Mouse (Mus musculus) cerebral cortex, adult 2 months (tissue): ENCODE results near the gene Ntrk3.

Experiments
- WGBS: fragments of 180-500 bp; shearing (Covaris S2); methylation state at CpG from one replicate; pipeline ENCODE4 v1.1.7; 2018; 5-methylcytosine and 5-hydroxymethylcytosine counted together

Ntrk3 gene

GRCm38 (mm10) chr7:78347464-78347863, 390.3 kb downstream of the Ntrk3 start:
- WGBS = 73% methylated on average over 5 of the region's 5 CpGs

DNA sequence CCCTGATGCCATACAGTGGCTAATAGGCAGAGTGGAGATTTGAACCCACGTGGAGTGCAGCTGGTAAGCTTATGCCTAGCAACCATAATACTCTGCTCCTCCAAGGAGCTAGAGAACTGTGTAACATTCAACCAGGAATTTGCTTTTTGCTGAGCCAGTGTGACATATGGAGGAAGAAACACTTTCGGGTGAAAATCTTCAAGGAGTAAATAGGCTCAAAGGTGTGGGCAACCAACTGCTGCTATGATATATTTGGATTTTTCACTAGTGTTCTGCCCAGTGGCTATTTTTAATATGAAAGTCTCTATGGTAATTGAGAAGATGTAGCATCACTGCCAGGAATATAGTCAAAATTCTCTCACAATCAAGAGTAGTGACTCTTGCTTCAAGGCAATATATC, 409.5 kb downstream of the Ntrk3 start:
- WGBS = 49% methylated on average over 2 of the region's 2 CpGs

GRCm38 (mm10) chr7:78326185-78326584, 411.6 kb downstream of the Ntrk3 start:
- WGBS = 63% methylated on average over 3 of the region's 3 CpGs

DNA sequence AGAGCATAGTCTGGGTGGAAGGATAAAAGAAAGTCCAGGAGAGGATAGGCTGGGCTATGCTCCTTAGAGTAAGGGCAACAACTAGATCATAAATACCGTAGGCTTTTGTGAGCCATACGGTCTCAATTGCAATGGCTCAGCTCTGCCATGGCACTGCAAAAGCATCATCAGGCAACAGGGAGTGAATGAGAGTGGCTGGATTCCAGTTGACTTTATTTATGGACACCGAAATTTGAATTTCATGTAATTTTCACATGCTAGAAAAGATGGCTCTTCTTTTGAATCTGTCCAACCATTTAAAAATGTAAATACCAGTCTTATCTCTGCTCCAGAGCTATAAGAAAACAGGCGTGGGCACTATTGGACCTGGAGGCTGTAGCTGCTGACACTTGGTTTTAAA, 419.2 kb downstream of the Ntrk3 start:
- WGBS = 47% methylated on average over 4 of the region's 4 CpGs

- 43% methylated on average over 1 of the region's 1 CpGs for WGBS
Measured at GRCm38 (mm10) chr7:78305770-78306169, 432.0 kb downstream of the Ntrk3 start.

GRCm38 (mm10) chr7:78305029-78305428, 432.8 kb downstream of the Ntrk3 start:
- 70% methylated on average over 1 of the region's 1 CpGs for WGBS

GRCm38 (mm10) chr7:78297290-78297689, 440.5 kb downstream of the Ntrk3 start:
- 53% methylated on average over 5 of the region's 5 CpGs for WGBS

- WGBS = 63% methylated on average over 3 of the region's 3 CpGs
Measured at GRCm38 (mm10) chr7:78294322-78294721, 443.5 kb downstream of the Ntrk3 start.

DNA sequence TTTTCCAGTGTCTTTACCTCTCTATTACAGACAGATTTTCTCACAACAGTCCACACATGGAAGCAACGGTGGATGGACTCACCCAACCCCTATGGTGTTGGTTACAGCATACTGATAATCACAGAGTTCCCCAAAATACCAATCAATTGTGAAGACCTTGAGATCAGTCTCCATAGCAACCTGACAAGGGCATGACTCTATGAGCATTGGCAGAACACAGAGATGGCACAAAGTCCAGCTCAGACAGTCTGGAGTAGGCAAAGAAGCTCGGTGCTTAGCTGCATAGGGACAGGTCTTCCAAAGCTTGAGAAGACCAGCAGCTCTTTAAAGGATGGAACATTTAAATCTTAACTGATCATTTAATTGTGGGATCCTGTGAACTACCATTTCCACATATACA, 447.6 kb downstream of the Ntrk3 start:
- WGBS = 64% methylated on average over 2 of the region's 2 CpGs

- WGBS = 79% methylated on average over 2 of the region's 2 CpGs
Measured at GRCm38 (mm10) chr7:78286516-78287238, 451.1 kb downstream of the Ntrk3 start.

GRCm38 (mm10) chr7:78269506-78270250, 468.1 kb downstream of the Ntrk3 start:
- WGBS = 59% methylated on average over 3 of the region's 3 CpGs

DNA sequence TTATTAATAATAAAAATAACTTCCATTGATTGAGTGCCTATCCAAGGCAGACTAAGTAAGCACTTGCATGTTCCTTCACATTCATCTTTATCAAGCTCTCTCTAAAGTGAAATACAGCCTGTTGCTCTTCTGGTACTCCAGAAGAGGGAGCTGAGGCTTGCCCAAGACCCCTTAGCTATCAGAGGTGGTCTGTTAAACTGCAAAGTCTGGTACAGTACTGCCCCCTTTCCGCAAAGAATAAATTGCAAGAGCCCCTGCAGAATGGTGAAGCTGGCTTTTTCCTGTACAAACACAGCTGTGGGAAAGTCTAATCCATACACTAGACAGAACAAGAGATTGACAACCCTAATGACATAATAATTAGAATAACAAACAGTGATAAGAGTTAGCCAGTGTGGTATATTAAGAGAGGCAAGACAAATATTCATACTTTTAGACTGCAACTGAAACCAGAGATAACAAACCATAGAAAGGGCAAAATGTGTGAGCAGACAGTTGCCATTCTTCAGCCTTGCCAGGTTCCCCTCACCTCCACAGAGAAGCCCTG, 470.3 kb downstream of the Ntrk3 start:
- WGBS = 42% methylated on average over 1 of the region's 1 CpGs

DNA sequence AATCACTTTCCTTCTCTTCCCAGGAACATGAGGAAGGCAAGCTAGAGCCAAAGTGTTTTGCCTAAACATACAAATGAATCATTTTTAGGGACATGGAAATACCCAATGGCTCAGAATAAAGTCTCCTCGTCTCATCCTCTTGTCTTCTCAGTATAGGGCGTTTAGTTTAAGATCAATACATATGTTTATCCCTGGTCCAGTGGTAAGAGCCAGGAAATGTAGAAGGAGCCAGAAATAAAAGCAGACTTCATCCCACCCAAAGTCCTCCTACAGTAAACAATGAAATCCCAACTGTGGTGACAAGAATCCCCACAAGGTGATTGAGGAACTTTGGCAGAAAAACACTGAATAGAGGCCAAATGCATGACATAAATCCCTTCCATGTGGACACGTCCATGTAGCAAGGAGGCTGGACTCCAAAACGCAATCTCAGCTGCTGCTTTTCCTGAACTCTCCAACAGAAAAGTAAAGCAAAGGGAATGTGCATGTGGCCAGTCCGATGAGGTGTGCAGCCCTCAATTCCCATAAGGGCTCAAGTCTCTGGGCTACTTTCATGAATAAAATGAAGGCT, 473.3 kb downstream of the Ntrk3 start:
- 46% methylated on average over 5 of the region's 5 CpGs for WGBS

- 67% methylated on average over 8 of the region's 8 CpGs for WGBS
Measured at GRCm38 (mm10) chr7:78261420-78262125, 476.2 kb downstream of the Ntrk3 start.

- WGBS = 54% methylated on average over 4 of the region's 4 CpGs
Measured at GRCm38 (mm10) chr7:78258151-78258550, 479.7 kb downstream of the Ntrk3 start.

DNA sequence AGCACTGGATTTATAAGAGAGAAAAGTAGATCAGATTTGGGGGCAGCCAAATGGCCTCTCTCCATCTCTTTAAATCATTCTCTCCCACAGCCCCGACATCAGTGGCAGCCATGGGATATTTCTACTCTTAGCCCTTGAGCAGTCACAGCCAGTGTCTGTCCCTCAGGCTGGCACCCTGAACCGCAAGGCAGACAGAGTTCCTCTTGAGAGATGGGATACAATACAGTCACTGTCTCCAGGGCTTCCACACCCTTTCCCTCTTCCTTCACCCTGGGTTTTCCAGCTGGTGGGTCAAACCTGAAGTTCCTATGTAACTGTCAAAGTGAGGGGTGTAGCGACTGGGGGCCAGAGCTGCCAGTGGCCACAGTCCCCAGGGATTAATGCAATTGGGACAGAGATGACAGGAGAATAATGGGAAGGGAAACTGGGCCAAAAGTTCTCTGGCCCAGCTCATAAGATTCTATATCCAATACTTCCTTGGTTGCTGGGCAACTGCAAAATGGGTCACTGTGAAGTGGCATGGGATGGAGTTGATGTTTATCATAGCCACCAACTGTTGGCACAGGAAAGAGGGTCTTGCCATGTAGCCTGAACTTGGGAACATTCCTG, 483.9 kb downstream of the Ntrk3 start:
- WGBS = 56% methylated on average over 3 of the region's 3 CpGs

- 71% methylated on average over 5 of the region's 5 CpGs for WGBS
Measured at GRCm38 (mm10) chr7:78248119-78248642, 489.6 kb downstream of the Ntrk3 start.

- WGBS = 32% methylated on average over 2 of the region's 2 CpGs
Measured at GRCm38 (mm10) chr7:78239012-78239411, 498.8 kb downstream of the Ntrk3 start.

DNA sequence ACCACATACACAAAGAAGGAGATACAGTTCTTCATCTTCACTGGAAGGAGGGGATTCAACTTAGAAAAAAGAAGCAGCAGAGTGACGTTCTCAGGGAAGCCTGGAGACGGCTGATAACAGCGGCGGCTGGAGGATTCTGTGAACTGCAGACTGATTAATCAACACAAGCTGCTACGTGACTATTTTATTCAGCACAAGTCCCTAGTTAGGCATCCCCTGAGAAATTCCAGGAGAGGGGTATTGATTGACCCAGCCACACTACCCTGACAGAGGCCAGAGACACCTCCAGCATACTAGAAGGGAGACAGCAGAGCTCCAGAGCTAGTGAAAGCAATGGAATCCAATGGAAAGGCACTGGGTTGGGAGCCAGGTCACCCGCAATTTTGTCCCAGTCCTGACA, 516.1 kb downstream of the Ntrk3 start:
- 73% methylated on average over 6 of the region's 6 CpGs for WGBS

DNA sequence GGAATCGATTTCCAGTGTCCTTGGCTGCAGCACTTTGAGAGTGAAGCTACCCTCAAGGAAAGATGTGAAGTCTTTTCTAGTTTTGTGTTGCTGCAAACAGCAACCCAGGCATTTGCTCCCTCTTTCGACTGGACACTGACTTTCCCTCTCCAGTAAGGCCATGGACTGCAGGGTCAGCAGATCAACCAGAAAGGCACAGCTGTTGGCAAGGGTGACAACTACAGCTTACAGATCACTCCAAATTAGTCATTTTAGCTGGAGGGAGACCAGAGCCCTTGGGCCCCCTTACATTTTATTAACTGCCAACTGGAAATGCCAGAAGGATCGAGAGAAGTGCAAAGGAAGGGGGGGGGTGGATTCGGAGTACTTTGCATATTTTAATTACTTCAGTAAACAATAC, 516.9 kb downstream of the Ntrk3 start:
- 45% methylated on average over 4 of the region's 4 CpGs for WGBS

DNA sequence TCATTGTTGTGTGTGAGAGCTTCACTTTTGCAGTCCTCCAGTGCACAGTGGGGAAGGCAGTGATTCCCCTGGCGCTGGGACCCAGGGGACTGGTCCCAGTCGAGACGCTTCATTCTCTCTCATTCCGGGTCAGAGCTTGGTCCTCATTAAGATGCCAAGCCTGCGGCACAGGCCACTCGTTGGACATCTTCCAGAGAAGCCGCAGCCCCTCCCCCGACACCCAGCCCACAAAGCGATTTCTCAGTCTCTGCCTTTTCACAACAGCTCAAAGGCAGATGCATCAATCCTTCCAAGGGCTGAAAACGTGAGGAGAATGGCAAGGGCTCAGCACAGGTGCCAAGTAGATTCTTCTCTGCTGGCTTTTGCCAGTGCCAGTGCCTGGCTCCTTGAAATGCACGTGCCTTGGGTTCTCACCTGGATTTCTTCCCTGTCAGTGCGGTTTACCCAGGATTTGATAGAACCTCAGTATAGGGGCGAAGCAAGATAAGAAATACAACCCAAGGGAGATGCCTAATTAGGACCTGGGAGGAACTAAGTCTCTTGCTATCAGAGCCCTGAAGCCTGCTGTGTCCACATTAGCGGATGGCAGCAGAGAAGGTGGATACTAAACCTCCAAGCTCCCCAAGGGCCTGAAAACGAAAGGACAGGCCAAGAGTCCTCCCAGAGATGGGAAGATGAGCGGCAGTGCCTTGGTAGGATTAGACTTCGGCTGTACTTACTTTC, 546.7 kb downstream of the Ntrk3 start:
- WGBS = 44% methylated on average over 17 of the region's 17 CpGs
